Mouse (Mus musculus) CD8-positive naive resting alpha-beta T cell, adult 2 months (primary cell): ENCODE data around the gene Fam170b.

Source experiments
- DNase-seq, 2 experiments: peaks; one replicate each; pipeline ENCODE4 v3.0.0; 2022; ENCODE audit warnings: low read depth in 2 of 2, low spot score in 2 of 2

Fam170b gene

GRCm38 (mm10) chr14:32833847-32834246 lies at the start of gene Fam170b:
Gene Fam170b (plus strand): TSS chr14:32833962.
- no peak for DNase-seq

- no peak for DNase-seq
These were observed 49.5 kb upstream of the Fam170b start for GRCm38 (mm10) chr14:32784130-32784747.

GRCm38 (mm10) chr14:32784748-32785134 lies 49.0 kb upstream of the Fam170b start:
- no peak for DNase-seq

- DNase-seq = no peak
These were observed 48.1 kb upstream of the Fam170b start, which contains the start of gene Tmem273 for GRCm38 (mm10) chr14:32785556-32786130. Gene Tmem273 (plus strand): TSS chr14:32785963.

- no peak for DNase-seq
These were observed 46.1 kb upstream of the Fam170b start for GRCm38 (mm10) chr14:32787691-32788090.

- no peak for DNase-seq
These were observed 37.4 kb upstream of the Fam170b start for GRCm38 (mm10) chr14:32796375-32796774.

GRCm38 (mm10) chr14:32797803-32798202 lies 36.0 kb upstream of the Fam170b start:
- DNase-seq = no peak

- no peak for DNase-seq
These were observed 35.4 kb upstream of the Fam170b start for GRCm38 (mm10) chr14:32798355-32798754.

GRCm38 (mm10) chr14:32800048-32800447 lies 33.7 kb upstream of the Fam170b start:
- DNase-seq = no peak

GRCm38 (mm10) chr14:32801016-32801661 lies 32.6 kb upstream of the Fam170b start:
- DNase-seq = no peak

- no peak for DNase-seq
These were observed 32.1 kb upstream of the Fam170b start for GRCm38 (mm10) chr14:32801662-32802024.

- DNase-seq = no peak
These were observed 23.7 kb upstream of the Fam170b start for GRCm38 (mm10) chr14:32810111-32810510.

- DNase-seq = no peak
These were observed 21.3 kb upstream of the Fam170b start for GRCm38 (mm10) chr14:32812429-32812828.

- DNase-seq = no peak
These were observed 18.8 kb upstream of the Fam170b start for GRCm38 (mm10) chr14:32814961-32815360.

GRCm38 (mm10) chr14:32816533-32816932 lies 17.2 kb upstream of the Fam170b start:
- DNase-seq = no peak

GRCm38 (mm10) chr14:32817258-32817657 lies 16.5 kb upstream of the Fam170b start:
- no peak for DNase-seq

- no peak for DNase-seq
These were observed 14.5 kb upstream of the Fam170b start for GRCm38 (mm10) chr14:32819297-32819696.

GRCm38 (mm10) chr14:32822812-32823211 lies 10.9 kb upstream of the Fam170b start:
- DNase-seq = no peak

GRCm38 (mm10) chr14:32823861-32824260 lies 9.9 kb upstream of the Fam170b start:
- DNase-seq = no peak

- no peak for DNase-seq
These were observed 9.3 kb upstream of the Fam170b start for GRCm38 (mm10) chr14:32824267-32825150.

GRCm38 (mm10) chr14:32825426-32826032 lies 8.2 kb upstream of the Fam170b start:
- no peak for DNase-seq
